Mouse (Mus musculus) mouse trophoblast stem cell (cell line): ENCODE measurements at regions not wholly inside any gene's neighbourhood (a gene's known extent, or its start where the extent isn't known, plus 50 kb on each side); places are given as distances from the start of the nearest gene placed in this dataset.

Experiments
- in situ Hi-C, 2 experiments: fragments of 300-500 bp; cut with MseI, MboI; formaldehyde crosslinking; loops; 2 replicates in 1 of 2; 3 replicates in 1 of 2; pipeline ENCODE4 v1.15.1; 2025

DNA sequence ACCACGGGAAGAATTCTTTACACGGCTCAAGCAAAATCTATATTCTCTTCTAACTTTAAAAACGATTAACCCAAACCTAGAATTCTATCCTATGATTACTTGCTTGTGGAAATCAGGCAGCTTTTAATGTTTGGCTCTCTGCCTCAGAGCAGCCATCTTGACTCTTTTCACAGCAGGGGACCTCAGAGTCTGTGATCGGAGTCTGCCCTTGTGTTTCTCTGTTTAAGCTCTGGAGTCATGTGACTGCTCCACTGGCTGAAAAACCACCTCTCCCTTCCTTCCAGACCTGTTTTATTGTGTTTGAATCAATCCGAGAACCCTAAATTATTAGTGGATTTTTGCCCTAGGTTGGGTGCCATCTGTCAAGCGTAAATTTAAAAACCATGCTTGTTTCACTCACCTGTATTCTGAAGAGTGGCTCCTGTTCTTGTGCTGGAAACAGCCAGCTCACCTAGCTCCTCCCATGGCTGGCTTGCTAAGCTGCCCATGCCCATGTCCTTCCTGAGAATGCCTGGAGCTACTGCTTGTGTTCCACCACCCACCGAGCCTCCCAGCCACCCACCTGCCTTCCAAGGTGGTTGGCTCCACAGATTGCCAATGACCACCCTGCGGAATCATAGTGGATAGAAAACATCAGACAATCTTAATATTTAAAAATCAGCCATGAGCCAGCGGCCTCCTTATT lies 62.6 kb downstream of the Perp start:
- in situ Hi-C loops = loop anchor here (5.0 to 10.0 kb wide), 3 partner anchors 70 to 145 kb away; no protein-coding TSS in a partner anchor

DNA sequence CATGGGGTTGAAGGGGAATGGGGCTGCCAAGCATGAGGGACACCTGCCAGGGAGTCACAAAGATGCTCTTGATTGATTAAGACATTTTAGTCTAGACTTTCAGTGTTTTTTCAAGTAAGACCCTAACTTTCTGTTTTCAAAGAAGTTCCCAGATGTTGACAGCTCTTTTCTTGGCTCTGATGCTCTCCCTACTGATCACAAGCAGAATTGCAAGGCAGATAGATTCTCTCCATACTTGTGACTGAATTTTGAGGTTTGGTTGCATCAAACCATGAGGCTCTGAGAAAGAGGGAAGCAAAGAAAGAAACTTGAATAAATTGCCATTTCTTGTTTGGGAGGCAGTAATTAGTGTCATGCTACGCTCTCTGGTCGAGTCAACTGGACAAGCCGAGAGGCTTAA lies 64.5 kb downstream of the Perp start:
- in situ Hi-C loops = loop anchor here (5.0 to 10.0 kb wide), 3 partner anchors 72 to 147 kb away; no protein-coding TSS in a partner anchor

DNA sequence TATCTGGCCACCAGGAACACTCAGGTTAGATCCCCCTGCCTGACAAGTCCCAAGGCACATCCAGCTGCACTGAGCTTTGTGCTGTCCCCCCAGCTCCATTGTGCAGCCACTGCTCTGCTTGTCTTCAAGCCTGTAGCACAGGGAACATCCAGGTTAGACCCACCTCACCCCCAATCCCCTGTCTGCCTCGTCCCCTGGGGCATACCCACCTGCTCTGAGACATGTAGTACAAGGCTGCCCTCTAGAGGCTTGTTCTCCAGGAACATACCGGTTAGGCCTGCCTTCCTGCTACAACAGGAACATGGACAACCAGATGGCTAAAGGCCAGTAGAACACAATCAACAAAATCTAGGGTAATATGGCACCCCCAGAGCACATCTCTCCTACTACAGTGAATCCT lies 66.1 kb downstream of the Perp start:
- in situ Hi-C loops = no loop called here

DNA sequence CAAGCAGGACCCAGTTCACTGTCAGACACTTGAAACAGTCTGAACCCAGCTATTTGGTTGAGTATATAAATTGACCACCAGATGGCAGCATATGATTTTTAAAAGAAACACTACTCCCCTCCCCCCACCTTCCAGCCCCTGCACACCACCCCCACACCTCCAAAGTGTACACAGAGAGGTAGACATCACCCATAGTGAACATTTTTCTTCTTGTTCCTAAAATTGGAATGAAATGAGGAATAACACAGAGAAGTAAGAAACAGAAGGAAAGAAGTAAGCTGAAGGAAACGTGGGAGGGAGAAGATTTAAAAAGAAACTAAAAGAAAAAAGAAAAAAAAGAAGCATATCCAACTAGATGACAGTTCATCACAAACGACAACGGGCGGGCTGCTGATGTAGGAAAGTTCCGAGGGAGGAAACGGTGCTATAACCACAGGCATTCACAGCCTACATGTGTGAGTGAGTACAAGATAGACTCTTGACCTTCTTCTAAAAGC lies 72.3 kb downstream of the Perp start:
- in situ Hi-C loops = no loop called here

DNA sequence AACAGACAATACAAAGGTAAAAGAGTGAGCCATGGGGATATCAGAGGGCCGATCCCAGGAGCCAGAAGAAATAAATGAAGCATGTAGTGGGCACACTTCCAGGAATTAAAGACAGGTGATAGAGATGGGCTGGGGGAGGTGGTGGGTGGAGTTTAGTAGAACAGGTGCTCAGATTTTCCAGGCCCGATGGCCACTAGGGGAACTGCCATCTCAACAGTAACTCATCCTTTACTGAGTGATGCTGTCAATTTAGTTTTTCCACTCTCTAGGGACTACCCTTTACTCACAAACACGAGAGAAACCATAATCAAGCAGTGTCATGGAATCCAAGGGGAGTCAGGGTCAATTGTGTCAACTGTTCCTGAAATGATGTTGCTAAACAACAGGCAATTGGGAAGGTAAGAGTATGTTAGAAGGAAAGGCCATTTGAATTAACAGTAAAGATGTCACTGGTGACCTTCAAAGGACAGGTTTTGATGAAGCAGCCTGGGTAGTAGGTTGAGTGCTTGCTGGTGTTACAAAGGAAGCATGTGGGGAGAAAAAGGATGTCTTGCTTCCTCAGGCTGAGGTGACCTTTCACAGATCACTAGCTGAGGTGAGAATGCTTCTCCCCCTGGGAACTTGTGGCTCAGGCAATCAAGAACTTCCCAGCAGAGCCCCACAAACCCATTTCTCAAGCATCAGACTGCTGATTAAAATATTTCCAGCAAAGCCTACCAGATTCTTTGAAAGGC lies 78.4 kb downstream of the Perp start:
- in situ Hi-C loops = no loop called here

DNA sequence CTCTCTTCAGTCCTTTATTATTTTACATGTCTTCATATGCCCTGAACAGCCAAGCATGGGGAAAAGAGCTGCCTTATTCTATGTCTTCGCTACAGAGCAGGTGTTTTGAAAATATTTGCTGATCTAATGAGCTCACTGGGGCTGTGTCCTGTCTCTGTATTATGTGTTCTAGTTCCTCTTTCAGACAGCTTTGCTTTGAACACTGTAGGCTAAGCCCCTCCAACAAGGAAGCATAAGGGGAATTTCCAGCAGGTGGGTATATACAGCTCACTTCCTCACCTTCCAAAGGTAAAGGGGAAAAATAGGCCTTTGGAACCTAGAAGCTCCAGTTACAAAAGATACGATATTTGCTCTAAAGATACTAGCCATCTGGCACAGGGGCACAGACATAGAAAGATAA lies 83.0 kb downstream of the Perp start:
- in situ Hi-C loops = no loop called here

DNA sequence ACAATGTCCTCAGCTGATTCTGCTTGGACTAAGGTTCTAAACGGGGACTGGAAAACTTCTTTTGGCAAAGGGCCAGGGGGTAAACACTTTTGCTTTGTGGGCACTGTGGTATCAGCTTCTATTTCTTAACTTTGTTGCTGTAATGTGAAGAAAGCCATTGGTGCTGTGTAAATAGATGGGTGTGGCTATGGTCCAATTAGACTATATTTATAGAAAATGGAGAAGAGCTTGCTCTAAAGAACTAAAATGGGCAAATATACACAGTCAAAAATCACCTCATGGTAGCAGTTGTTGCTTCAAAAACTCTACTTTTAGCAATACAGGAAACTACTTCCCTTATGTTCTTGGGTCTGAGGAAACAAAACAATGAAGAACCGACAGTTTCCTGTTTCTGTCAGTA lies 84.1 kb downstream of the Tnfaip3 start:
- in situ Hi-C loops = no loop called here

DNA sequence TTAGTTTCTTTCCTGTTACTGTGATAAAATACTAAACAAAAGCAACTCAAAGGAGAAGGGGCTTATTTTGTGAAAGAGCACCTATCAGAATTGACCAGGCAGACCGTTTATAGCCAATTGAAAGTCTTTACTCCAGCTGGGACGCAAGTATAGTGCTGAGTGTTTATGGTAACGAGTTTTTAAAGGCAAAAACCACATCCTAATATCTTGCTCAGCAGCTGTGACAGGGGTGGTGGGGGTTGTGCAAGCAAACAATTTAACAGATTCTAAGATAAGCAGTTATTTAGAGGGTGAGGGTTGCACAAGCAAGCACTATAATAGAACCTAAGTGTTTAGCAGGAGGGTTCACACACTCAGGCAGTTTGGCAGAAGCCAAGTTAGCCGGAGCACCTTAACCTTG lies 74.0 kb downstream of the Tnfaip3 start:
- in situ Hi-C loops = loop anchor here in 1 of 2 experiments (10.0 kb wide), 1 partner anchor 243 kb away; no protein-coding TSS in a partner anchor

DNA sequence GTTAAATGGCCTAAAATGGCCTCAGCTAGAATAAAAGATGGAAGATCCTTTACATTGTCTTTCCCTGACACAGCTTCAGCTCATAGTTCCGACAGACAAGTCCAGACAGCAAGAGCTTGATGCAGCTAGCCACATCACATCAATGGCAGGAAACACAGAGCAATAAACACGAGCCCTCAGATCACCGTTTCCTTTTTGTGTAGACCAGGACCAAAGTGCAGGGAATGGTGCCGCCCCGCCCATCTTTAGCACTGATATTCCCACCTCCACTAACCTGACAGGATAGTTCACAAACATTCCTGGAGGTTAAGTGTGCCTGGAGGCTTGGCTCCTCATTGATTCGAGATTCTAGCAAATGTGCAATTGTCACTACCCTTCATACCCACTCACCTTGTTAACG lies 73.5 kb downstream of the Tnfaip3 start:
- in situ Hi-C loops = loop anchor here in 1 of 2 experiments (10.0 kb wide), 1 partner anchor 243 kb away; no protein-coding TSS in a partner anchor

DNA sequence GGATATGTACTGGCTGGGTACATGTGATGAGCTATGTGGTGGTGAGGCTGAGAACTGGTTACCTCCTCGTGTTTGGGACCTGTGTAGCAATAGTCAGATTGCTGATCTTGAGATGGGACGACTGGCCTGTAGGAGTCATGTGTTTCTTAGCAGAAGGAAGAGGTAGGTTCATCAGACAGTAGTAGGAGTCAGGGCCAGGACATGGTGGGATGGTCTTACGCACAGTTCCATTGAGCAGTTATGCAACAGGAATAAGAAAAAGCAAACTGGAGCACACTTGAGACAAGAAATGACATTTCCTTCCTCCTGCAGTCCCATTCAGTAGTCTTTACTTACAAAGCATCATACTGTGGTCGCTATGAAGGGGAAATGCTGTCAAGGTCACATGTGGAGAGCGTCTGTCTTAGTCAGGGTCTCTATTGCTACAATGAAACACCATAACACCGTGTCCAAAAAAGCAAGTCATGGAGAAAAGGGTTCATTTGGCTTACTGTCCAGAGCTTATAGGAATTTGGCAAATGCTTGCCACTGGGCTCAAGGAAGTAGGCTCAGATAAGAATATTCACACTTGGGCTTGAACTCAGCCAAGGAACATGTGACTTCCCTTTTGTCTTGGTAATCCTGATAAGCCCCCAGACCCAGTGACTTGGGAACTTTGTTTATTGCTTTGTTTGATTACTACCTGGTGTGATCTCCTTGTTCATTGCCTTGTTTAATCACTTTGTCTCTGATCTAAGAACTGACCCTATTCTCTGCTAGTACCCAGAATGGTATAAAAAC lies 72.0 kb downstream of the Tnfaip3 start:
- in situ Hi-C loops = loop anchor here in 1 of 2 experiments (10.0 kb wide), 1 partner anchor 241 kb away; no protein-coding TSS in a partner anchor

DNA sequence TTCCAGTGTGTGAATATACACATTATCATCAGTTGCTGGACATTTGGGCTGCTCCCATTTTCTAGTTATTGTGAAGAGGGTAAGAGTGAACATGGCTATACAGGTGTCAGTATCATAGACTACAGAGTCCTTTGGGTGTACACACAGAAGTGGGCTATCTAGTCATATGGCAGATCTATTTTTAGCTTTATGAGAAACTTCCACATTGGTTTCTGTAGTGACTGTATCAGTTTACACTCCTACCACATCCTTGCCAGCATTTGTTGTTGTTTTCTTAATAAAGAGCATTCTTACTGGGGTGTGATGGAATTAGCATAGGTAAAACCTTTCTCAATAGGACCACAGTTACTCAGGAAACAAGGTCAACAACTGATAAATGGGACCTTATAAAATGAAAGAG lies 68.7 kb downstream of the Tnfaip3 start:
- in situ Hi-C loops = loop anchor here in 1 of 2 experiments (10.0 kb wide), 1 partner anchor 238 kb away; no protein-coding TSS in a partner anchor
